Mouse (Mus musculus) lung, adult 2 months (tissue): Measurements from ENCODE around the gene Man1c1. TPM values are rescaled to one million over a fixed set of nuclear protein-coding genes. Genes with fewer than 3 reads are reported as not detected.

Source experiments
- DNase-seq: peaks from one replicate; pipeline ENCODE4 v3.0.0; 2022
- H3K4me1 ChIP-seq: fragments of 200-500 bp; 2 replicates; pipeline ENCODE4 v1.6.1; 2011; ENCODE audit warnings: low read length; ENCODE audit not compliant: control insufficient read depth, insufficient read depth
- H3K4me3 ChIP-seq: fragments of 200-500 bp; replicated peaks from 2 replicates; pipeline ENCODE3; 2011; ENCODE audit warnings: low read depth, mild to moderate bottlenecking, control low read depth, low read length; ENCODE audit errors: extremely low read depth
- CTCF ChIP-seq: fragments of 200-500 bp; IDR thresholded peaks from 2 replicates; pipeline ENCODE4 v1.5.1; 2011; ENCODE audit warnings: mild to moderate bottlenecking, low read length, control low read depth; ENCODE audit not compliant: insufficient read depth
- POLR2A ChIP-seq: fragments of 200-500 bp; IDR thresholded peaks from 2 replicates; pipeline ENCODE4 v1.6.1; 2011; ENCODE audit warnings: low read depth, mild to moderate bottlenecking, control low read depth, low read length, borderline replicate concordance; ENCODE audit errors: extremely low read depth
- WGBS: fragments of 180-500 bp; shearing (Covaris S2); methylation state at CpG from one replicate; pipeline ENCODE4 v1.1.7; 2018; 5-methylcytosine and 5-hydroxymethylcytosine counted together
- polyA plus RNA-seq: library from polyadenylated mRNA; depleted of rRNA; stranded (reverse); fragments of >200 nt; gene quantifications from 2 replicates; pipeline ENCODE4 v1.2.3, GENCODE M21; 2012; rRNA removed

Gene Man1c1
- 14.5 and 15.7 TPM in 2 replicates for polyA plus RNA-seq

GRCm38 (mm10) chr4:134703835-134704546 lies at the start of gene Man1c1:
Gene Man1c1, minus strand, starts transcription at chr4:134704290.
- peak within 1 kb of the TSS; percentile 73 for H3K4me3 ChIP-seq
- peaks cover 8% of the 10 kb centered on the region for H3K4me1 ChIP-seq
- DNase-seq: peak; percentile 97
- under 1% methylated on average over 79 of the region's 81 CpGs for WGBS
- no peak for TF ChIP-seq CTCF
- peak; percentile 56; the same call in 1 of the 2 replicates for TF ChIP-seq POLR2A

GRCm38 (mm10) chr4:134753516-134754261 lies 49.6 kb upstream of the Man1c1 start:
- 44% methylated on average over 17 of the region's 17 CpGs for WGBS
- TF ChIP-seq CTCF: no peak
- TF ChIP-seq POLR2A: no peak
- DNase-seq: no peak
- Histone ChIP-seq H3K4me3 (no peak overlapping the region), H3K4me1 (peaks cover 32% of the 10 kb centered on the region)

- Histone ChIP-seq H3K4me1 (peaks cover 28% of the 10 kb centered on the region), H3K4me3 (no peak overlapping the region)
- DNase-seq: no peak
- WGBS: 39% methylated on average over 11 of the region's 11 CpGs
- TF ChIP-seq POLR2A (no peak), CTCF (no peak)
Measured at GRCm38 (mm10) chr4:134752911-134753426, 48.9 kb upstream of the Man1c1 start.

GRCm38 (mm10) chr4:134751682-134752380 lies 47.7 kb upstream of the Man1c1 start:
- no peak for DNase-seq
- WGBS: 84% methylated on average over 18 of the region's 18 CpGs
- no peak overlapping the region for H3K4me3 ChIP-seq
- H3K4me1 ChIP-seq: peaks cover 28% of the 10 kb centered on the region
- no peak for TF ChIP-seq CTCF
- TF ChIP-seq POLR2A: no peak

GRCm38 (mm10) chr4:134750825-134751224 lies 46.7 kb upstream of the Man1c1 start:
- H3K4me3 ChIP-seq: no peak overlapping the region
- DNase-seq: no peak
- no peak for TF ChIP-seq POLR2A
- no peak for TF ChIP-seq CTCF
- peaks cover 26% of the 10 kb centered on the region for H3K4me1 ChIP-seq
- 70% methylated on average over 6 of the region's 6 CpGs for WGBS

- TF ChIP-seq POLR2A: no peak
- TF ChIP-seq CTCF: no peak
- peaks cover 25% of the 10 kb centered on the region for H3K4me1 ChIP-seq
- 39% methylated on average over 5 of the region's 5 CpGs for WGBS
- H3K4me3 ChIP-seq: no peak overlapping the region
- DNase-seq: no peak
Measured at GRCm38 (mm10) chr4:134750263-134750662, 46.2 kb upstream of the Man1c1 start.

- Histone ChIP-seq H3K4me1 (peaks cover 18% of the 10 kb centered on the region), H3K4me3 (no peak overlapping the region)
- DNase-seq: no peak
- peak; percentile 62 for TF ChIP-seq CTCF
- TF ChIP-seq POLR2A: no peak
- 65% methylated on average over 21 of the region's 21 CpGs for WGBS
Measured at GRCm38 (mm10) chr4:134749301-134750030, 45.4 kb upstream of the Man1c1 start.

- no peak overlapping the region for H3K4me3 ChIP-seq
- H3K4me1 ChIP-seq: no peaks in the 10 kb centered on the region
- no peak for DNase-seq
- peak; percentile 48 for TF ChIP-seq CTCF
- no peak for TF ChIP-seq POLR2A
- 82% methylated on average over 16 of the region's 16 CpGs for WGBS
Measured at GRCm38 (mm10) chr4:134745900-134746661, 42.0 kb upstream of the Man1c1 start.
